Mouse (Mus musculus) sigmoid colon, adult 10 weeks (tissue): Measurements from ENCODE around the gene Gm10197. TPM values are rescaled to one million over a fixed set of nuclear protein-coding genes. Genes with fewer than 3 reads are reported as not detected.

Source experiments
- polyA plus RNA-seq: library from polyadenylated mRNA; stranded (reverse); fragments of 350-450 nt; fragmentation: Illumina TruSeq; extraction: RNeasy Lipid Tissue Mini Kit (QIAGEN cat#74804); gene quantifications from one replicate; pipeline ENCODE4 v1.2.3, GENCODE M21; 2014; ENCODE audit warnings: low read depth, low replicate concordance

Gm10197 gene
- polyA plus RNA-seq = not detected

DNA sequence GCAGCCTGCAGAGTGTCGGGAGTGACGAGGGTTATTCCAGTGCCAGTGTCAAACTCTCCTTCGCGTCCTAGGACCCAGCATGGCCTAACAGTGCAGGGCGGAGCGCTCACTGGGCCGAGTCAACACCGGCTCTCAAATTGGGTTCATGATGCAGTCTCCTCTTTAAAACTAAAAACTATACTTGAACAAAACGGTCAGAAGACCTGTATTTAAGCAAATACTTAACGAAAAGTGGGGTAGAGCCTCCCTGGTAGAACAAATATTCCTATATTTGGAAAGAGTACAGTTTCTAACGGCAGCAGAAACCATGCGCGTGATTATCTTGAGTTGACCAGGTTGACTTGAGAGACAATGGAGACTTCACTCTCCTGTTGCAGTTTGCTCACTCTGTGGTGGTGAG, at the start of gene Gm10197:
Gene Gm10197 (minus strand): TSS at position 101 of the 400 bp plus-strand sequence.

DNA sequence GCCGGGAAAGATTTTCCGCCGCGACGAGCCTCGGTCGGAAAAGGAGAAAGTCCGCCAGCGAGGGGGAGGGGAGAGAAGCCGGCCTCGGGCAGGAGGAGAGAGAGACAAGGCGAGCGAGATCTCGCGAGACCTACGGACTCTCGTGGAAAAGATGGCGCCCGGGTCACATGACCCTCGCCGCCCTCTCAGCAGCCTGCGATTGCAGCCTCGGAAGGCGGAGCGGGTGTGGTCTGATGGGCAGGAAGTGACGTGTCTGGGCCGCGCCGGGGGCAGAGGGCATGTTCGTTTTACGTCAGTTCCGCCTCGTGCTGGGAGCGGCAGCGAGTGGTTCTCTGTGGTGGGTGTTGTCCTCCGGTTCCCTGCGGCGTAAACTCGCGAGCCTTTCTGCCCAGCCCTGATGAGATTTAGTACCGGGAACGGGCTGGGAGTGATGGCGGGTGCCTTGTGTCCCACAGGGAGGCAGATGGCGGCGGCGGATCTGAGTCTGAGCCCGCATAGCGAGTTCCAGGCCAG, 19.0 kb upstream of the Gm10197 start, which contains the start of gene Smndc1:
Gene Smndc1 (minus strand): TSS at position 84 of the 513 bp plus-strand sequence.

Other genes starting within 250 kb of the Gm10197 start
- gene Add3, start 231.3 kb downstream of the Gm10197 start, polyA plus RNA-seq = 109 TPM
- 81.9 TPM for gene Mxi1, start 61.2 kb downstream of the Gm10197 start, polyA plus RNA-seq
- gene Smndc1, start 18.8 kb upstream of the Gm10197 start, polyA plus RNA-seq = 104 TPM
- 2.6 TPM for gene Dusp5, start 157.3 kb upstream of the Gm10197 start, polyA plus RNA-seq
- gene Nutf2-ps1, start 217.3 kb upstream of the Gm10197 start, polyA plus RNA-seq = 18.7 TPM
- 111 TPM for gene Smc3, start 228.6 kb upstream of the Gm10197 start, polyA plus RNA-seq